Mouse (Mus musculus): ENCODE measurements around the gene Gm10260.

The Gm10260 gene

DNA sequence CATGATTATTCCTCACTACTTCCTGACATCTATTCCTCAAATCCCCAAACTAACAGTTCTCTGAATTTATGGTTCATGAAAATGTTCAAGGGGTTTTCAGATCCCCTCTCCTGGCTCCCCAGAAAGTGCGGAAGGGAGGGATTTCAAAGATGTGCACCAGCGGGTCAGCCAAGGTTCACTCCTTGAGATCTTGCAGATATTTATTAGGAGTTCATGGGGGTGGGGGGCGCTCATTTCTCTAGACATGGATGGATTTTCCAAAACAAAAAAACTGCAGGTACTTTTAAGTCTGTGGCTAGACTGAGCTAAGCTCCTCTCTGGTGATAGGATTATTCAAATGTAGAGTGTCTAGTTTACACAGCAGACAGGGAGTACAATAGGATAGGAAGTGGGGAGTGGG lies 8.4 kb upstream of the Gm10260 start:
- DNase-seq (ENCODE audit: low spot score) = no peak

DNA sequence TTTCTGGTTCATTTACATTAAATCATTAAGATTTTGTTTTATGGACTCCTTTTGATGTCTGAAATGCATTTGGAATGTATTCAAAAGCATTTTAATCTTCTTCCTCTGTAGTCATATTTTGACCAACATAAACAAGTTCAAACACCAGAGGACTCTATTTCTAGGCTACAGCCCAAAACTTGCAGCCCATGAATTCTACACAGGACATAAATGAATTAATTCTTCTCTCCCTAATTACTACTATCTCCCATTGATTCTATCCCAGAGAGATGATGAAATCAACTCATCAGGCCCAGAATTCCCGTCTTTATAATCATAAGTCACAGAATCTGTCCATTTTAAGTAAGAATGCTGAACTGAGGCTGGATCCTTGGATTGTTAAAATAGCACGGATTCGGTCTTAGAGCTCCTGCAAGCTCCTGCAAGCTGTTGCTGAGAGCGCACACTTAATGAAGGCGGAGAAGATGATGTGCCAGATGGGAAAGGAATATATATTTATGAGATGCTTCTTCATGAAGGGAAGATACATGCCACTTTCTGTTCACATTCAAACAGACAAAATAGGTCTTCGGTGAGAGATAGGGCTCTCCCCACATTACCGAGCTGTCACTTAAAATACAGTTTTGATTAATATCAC lies 7.7 kb upstream of the Gm10260 start:
- DNase-seq (ENCODE audit: low spot score) = no peak

DNA sequence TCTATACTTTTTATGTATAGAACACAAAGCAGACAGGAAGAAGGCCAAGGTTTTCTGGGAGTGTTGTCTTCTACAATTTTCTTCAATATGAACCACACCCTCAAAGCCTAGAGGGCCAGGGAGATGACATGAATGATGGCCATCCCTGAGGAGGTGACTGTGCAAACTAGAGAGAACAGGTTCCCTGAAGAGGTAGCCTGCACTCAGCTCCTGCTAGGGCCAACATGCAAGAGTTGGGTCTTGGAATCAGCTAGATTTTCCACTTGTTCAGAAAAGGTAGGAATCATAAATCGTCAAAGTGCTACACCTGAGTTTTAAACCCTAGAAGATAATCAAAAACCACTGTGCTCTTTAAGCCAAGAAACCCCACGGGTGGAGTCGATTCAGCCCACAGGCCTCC lies 6.2 kb upstream of the Gm10260 start:
- no peak for DNase-seq (ENCODE audit: low spot score)

DNA sequence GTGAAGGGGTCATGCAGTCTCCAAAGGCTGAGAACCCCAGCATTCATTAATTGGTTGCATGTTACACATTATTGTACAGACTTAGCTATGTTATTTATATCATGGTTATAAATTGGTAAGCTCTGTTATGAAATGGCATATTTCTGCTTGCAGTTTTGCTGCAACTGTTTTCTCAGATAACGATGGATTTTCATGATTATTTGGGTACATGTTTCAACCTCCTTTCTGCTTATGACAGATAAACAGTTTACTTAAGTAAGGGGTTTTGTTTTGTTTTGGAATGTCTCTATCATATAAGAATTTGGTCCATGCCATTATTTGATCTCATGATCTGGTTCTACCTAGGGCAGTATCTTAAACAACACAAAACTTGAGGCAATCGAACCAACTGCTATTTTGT lies 5.5 kb upstream of the Gm10260 start:
- no peak for DNase-seq (ENCODE audit: low spot score)

DNA sequence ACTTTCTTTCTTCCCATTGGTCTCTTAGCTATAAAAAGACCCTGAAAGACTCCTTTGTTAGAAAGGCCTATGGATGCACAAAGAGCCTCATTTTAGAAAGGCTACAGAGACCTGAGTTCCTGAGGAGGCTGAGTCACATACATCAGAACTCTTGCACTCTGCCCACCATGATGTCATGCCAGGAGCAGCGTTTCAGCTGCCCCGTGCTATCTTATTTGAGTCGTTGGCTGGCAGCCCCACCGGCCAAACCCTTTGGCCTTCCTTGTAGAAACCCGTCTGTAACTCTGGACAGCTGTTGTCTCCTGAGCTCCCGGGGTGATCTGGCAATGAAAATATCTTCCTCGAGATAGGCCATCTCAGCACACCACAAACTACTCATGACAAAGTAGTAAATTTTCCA lies 3.6 kb upstream of the Gm10260 start:
- no peak for DNase-seq (ENCODE audit: low spot score)

DNA sequence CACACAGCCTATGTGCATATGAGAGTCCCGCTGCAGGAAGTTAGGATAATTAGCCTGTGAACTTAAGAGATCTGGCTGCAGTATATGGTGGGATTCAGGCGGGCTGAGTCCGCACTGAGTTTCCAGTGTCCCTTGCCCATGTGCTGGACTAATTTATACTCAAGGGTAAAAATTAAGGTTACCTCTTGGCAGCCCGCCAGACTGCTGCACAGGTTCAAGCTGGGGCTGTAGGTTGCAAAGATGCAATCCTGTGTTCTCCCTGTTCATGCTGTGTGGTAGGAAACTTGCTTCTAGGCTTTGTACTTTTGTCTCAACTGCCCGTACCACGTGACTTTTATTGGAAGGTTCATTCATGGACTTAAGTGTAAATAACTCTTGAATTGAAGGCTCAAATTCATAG lies 3.0 kb upstream of the Gm10260 start:
- DNase-seq (ENCODE audit: low spot score) = no peak

DNA sequence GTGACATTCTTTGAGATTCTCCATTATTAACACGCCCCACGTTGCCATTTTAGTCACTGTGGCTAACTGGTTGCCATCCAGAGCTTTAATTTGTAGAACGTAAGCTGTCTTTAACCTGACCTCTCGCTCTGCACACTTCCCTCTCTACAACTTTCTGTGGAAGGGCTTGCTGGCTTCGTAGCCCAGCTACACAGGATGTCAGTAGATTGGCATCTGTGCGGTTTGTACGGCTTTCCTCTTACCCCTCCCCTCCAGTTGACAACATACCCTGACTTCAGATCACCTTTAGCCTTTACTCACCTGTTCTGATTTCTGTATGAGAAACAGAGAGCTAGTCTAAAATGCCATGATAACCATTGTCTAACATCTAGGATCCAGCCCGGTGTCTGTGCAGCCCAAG lies 1.7 kb upstream of the Gm10260 start:
- no peak for DNase-seq (ENCODE audit: low spot score)

DNA sequence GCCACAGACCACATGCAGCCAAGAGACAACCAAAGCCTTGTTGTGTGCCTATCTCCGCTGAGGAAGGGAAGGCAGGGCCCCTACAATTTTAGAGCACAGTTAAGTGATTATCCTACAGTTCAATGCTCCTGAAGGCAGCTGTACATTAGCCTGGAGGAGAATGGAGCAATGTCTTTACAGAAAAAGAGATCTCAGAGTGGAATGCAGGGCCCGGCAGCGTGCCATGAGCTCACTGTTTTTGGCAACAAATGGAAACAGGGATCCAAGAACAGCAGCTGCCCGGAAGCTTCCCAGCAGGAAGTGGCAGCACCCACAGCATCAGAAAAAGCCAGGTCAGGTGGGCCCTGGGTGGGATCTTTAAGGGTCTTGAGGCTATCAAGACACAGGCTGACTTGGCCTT lies 3.4 kb downstream of the Gm10260 start:
- peak; percentile 44 for DNase-seq (ENCODE audit: low spot score)

DNA sequence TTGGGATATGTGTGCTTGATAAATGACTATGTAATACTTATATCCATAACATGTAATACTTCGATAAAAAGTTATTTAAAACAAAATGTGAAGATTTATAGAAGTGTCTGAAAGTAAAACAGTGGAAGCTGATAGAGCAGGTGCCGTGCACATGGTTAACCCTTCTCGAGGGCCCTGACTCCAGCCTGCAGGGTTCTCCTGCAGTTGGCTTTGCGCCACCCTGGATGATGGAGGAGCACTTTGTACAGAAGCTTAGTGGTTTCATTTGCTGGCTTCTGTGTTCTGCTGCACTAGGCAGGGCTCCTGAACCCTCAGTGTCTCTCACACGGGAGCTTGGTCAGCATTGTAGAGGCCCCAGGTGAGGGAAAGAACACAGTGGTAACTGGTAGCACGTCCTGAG lies 4.3 kb downstream of the Gm10260 start:
- DNase-seq (ENCODE audit: low spot score) = no peak

DNA sequence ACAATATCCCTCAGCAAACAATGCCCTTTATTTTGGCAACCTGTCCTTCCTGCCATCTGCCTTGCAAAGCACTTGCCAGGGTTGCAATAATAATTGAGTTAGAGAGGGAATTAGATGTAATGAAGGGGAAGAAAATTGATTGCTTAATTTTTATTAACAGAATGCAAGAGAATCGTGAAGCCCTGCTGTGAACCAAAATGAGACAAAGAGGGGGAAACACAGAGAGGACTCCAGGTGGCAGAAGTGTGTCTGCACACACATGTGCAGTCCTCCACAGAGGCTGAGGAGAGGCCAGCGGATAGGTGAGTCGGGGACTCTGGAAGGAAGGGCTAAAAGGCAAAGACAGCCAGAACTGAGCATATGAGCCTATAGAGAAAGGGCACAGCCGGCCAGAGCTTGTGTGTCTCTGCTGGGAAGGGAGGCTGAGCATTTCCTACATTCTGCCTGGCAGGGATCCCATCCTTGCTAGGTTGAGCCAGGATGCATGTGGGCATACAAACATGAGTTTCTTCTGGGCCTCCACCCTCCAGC lies 9.5 kb downstream of the Gm10260 start:
- DNase-seq (ENCODE audit: low spot score) = no peak

DNA sequence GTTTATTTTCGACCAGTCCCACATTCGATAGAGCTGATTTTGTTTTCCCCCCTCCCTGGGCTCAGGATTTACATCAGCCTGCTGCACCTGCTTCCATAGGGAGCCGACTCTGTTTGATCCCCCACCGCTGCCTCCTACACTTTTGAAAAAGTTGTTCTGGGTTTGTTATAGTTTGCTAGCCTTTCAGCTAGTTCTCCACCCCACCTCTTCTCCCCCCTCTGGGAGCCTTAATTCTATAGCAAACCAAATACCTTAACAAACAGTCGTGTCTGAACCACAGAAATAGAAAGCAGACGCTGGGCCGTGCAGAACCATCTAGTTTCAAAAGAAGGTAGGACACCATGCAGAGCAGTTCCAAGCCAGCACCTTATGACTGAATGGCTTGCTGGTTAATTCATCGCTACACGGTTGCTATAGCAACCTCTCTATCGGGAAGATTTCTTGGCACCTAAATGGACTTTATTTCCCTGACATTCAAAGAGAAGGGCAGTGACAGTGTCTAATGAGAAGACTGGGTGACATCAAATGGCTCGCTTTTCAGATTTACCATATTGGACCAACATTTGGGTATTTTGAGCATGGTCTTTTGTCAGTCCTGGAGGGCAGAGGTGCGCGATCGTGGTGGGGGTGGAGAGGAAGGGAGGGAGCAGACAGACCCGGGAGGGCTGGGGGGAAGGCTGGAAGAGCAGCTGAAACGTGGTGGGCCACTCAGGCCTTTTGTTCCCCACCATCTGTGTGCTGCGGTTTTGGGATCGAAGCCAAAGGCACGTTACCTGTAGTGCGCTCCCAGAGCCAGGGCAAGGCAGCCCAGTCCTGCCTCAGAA lies 13.2 kb downstream of the Gm10260 start:
- DNase-seq (ENCODE audit: low spot score) = peak; percentile 37

DNA sequence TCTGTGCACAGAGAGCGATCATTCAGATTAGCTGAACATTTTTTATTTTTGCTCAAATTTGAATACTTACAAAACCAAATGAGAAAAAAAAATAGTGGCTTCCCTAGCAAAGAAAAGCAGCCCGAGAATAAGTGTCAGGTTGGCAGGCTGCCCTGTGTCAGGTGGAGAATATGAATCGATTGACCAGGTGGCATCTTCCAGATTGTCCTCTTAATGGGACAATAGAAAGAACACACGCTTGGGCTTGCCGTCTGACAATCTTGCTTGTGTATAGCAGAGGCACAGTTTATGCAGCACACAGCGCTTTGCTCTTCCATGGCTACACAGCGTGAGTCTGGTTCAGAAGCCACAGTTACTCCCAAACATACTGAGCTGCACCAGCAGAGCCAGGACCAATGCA lies 15.8 kb downstream of the Gm10260 start:
- no peak for DNase-seq (ENCODE audit: low spot score)

DNA sequence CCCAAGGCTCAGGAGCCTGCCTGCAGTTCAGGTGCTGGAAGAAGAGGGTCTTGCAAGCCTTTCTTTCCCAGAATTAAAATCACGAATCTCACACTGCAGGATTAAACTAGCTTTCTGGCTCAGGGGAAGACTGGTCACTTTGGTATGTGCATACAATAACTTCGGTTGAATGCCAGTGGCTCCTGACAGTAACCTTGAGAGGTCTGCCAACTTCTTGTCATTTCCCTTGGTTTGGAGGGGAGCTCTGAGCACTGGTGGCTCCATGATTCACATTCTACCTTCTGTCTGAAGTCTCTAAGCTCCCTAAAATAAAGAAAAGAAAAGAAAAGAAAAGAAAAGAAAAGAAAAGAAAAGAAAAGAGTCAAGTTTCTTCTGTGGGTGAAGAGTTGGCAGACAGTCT lies 16.4 kb downstream of the Gm10260 start:
- no peak for DNase-seq (ENCODE audit: low spot score)

DNA sequence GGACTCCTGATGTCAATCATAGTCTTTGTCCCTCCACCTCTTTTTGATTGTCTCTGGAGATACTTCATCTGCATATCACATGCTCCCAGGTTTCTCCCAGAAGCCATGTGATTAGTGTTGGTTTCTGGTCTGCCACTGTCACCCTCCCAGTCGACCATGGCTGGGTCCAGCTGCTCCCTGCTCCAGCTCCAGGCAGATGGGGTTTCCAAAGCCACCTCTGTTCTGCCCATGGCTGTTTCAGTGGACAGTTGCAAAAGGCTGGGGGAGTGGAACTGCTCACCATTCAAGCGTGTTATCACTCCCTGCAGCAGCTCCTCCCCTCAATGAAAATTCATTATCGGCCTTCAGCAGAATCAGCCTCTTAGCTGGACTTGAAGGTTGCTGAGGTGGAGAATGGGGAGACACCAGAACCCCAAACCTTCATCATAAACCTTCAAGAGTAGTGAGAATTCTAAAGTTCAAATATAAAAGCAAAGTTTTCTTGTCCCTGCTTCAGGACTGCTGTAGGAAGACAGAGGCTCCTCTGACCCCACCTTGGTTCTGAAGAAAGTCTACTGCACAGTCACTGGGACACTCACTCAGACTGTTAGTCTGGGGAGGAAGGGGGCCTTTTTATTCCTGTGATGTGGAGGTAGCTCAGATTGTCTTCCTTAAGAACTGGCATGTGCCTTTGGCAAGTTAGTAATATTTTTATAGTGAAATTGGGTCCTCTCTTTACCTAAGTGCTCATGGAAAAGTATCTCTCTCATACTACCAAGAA lies 17.0 kb downstream of the Gm10260 start:
- no peak for DNase-seq (ENCODE audit: low spot score)

DNA sequence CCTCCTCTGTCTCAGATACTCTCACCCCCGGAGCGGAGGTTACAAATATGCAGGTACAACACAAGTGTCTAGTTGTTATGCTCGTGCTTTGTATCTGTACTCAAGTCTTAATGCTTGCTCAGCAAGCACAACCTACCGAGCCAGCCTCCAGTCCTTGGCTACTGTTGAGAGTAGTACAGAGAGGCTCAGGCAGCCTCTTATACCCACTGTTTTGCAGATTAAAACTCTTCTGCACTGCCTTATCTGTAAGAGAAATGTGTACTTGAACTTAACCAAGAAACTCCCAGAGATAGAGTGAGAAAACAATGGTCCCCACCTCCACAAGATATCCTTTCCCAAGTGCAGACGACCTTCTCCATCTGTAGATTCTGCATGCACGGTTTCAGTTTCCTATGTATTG lies 24.5 kb downstream of the Gm10260 start:
- DNase-seq (ENCODE audit: low spot score) = no peak

DNA sequence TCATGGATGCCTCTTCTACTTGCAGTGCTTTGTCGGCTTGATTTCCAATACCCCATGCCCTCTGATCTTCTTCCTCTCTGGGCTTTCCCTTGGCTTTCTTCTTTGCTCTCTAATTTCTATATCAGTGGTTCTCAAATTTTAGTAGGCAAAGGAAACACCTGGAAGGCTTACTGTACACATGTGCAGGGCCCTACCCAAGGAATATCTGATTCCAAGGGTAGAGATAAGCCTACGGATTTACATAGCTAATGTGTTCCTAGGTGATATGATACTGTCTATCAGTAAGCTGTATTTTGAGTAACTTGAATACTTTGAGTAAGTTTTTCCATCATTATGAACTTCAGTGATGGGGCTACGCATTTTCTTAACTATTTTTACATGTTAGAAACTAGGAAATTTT lies 25.7 kb downstream of the Gm10260 start:
- no peak for DNase-seq (ENCODE audit: low spot score)

DNA sequence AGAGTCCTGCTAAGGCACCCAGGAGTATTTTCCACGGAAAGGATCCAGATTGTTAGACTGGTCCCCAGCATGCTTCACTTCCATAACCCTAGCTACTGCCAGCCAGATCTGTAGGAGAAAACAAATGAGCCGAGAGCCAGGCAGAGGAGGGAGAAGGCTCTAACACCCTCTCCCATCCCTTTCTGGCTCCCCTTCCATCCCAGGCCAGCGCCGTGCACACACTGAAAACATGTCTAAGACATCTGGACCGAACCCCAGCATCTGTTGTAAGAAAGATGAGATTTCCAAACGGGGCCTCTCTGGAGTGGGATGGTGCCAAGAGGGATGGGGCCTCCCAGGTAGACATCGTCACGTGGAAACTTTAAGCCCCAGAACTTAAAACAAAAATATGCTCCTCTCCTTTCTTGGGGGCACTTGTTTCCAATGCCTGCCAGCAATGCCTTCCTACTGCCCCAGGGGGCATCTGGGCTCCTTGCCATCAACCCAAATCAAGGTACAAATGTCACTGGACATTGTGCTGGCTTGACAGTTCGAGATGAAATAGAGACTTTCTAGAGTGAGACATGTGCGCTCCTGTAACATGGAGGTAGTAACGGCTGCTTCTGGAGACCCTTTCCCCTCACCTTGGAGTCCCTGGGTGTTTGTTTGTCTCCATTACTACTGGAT lies 35.1 kb downstream of the Gm10260 start:
- DNase-seq (ENCODE audit: low spot score) = no peak

DNA sequence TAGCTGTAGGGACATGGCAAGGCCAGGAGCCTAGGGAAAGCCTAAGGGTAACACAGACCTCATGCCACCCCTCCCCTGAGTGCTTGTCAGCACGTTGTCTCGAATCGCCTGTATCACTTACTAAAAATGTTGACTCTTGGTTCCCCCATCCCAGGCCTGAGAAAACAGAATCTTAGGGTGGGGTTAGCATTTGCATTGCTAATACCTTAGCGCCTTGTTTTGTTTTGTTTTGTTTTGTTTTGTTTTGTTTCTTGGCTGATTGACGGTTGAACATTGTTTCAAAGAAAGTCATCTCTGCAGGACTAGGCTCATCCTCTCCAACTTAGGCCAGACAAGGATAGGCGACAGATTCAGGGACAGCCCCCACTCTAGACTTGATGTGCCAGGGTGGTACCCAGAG lies 35.9 kb downstream of the Gm10260 start:
- no peak for DNase-seq (ENCODE audit: low spot score)

DNA sequence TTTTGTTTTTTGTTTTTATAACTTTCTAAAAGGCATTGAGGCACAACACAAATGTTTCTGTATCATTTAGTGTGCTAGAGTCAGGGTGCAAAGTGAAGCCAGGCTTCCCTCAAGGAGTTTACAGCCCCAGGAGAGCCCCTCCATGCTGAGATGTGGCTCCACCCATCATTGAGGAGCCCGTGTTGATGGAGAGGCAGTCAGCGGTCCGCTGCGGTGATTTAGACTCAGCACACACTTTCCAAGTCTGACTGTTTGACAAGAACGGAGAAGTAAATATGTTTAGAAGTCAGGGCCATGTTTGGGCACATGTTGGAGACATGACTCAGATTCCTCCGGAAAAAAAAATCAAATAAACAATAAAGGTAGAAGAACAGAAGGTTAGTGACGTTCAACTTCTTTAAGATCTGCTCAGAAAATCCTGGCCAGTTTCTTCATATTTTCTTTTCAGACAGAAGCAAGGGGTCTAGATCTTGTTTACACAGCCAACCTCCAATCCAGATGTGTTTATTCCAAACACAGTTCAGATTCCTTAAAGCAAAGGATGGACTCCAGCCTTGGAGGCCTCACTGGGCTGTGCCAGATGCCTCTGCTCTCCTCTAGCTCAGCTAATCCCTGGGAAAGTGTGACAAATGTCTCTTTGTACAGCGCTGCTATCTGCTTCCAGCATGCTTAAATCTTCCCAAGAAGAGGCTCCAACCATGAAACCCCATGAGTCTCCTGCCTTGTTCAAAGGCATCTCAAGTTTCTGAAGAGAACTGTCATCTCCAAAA lies 47.7 kb downstream of the Gm10260 start:
- DNase-seq (ENCODE audit: low spot score) = no peak

DNA sequence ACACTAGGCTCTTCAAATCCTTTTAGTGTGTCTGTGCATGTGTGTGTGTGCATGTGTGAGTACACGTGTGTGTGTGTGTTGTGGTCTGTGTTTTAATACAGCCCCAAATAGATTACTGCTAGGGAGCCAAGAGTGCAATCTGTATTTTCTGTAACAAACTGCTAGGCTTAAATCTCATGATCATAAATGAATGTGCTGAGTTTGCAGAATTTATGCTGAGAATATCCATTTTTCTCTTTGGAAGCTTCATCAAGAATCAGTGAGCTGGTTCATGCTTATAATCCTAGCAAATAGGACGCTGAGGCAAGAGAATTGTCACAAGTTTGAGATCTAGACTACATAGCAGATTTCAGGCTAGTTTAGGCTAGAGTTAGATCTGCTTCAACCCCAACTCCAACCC lies 48.9 kb downstream of the Gm10260 start:
- no peak for DNase-seq (ENCODE audit: low spot score)
